Mouse (Mus musculus): ENCODE measurements around the gene Olfr699.
"Not testable (repeated sequence)": the region's sequence is repeated elsewhere in the genome, so short reads cannot be mapped to it uniquely, and the experiment has no call there.

Gene Olfr699

DNA sequence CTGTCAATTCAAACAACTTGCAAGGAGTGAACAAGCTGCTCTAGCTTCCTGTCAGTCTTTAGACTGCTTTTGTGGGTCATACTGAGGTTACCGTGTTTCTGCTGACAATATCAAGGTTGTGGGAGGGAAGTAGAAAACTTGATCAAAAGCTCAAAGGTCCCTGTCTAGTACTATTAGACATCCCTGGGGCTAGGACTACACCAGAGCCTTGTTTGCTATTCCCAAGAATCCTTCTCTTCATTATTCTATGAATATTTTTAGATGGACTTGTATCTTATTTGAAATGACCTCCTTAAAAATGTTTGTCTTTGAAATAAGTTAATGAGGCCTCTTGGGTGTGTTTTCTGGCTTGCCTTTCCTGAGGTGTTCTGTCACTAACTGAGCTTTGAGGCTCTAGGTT is at the start of gene Olfr699:
Gene Olfr699 (minus strand): TSS at position 101 of the 400 bp plus-strand sequence.
- in situ Hi-C loops (cut with MboI) = no loop called here

DNA sequence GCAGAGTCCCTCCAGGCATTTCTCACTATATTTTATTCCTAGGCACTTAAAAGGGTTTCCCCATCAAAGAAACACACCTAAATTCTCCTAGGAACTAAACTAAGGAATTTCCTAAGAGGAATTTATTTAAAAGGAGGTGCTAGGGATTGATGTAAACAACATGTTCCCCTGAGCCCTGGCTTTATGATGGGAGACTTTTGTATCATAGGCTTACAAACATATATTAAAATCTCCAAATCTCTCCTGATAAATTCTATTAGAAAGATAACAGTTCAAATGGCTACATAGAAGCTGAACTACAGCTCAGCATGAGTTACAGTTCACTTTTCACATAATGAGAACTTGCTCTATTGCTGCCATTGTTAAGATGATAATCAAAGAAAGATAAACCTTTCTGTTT is 40.8 kb upstream of the Olfr699 start, which contains the start of gene Olfr702:
Gene Olfr702 (minus strand): TSS at position 101 of the 400 bp plus-strand sequence.
- in situ Hi-C loops (cut with MboI) = no loop called here

DNA sequence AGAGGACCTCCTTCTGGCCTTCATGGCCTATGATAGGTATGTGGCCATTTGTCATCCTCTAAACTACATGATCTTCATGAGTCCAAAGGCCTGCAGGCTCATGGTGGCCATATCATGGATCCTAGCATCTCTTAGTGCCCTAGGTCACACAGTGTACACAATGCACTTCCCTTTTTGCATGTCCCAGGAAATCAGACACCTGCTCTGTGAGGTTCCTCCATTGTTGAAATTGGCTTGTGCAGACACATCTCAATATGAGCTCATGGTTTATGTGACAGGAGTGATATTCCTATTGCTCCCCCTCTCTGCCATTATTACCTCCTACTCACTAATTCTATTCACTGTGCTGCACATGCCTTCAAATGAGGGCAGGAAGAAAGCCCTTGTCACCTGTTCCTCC is 25.4 kb upstream of the Olfr699 start:
- in situ Hi-C loops (cut with MboI) = no loop called here

DNA sequence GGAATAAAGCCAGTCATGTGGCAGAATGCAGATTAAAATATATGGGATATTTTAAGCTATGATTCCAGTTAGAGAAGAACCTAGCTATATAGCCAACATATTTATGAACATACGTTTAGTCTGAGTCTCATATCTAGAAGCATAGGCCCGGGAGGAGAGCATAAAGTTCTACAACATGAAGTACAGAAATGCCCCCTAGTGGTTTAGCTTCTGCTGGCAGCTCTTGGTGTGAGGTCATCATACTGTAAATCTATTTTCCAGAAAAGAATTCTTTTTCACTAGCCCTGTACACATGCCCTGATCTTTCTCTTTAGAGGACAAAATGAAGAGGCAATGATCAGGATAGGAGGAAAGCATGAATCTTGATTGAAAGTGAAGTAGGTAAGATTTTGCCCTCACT is 22.8 kb upstream of the Olfr699 start:
- in situ Hi-C loops (cut with MboI) = no loop called here

DNA sequence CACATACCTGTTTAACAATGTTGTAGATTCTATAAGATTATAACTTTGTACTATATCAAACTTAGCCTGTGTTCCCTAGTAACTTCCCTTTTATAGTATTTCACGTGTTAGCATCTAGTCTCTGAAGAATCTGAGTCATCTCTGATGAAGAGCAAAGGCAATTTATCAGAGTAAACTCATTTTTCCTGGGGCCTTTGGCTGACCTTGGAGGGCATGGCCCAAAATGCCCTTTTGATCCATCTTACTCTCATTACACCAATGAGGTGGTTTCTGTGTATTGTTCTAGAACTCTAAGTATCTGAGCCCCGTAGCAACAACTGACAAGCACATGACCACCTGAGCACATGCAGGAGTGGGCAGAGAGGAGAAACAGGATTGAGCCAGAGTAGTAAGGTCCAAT is 20.8 kb upstream of the Olfr699 start, which contains the start of gene Olfr701:
Gene Olfr701 (plus strand): TSS at position 301 of the 400 bp plus-strand sequence.
- in situ Hi-C loops (cut with MboI) = no loop called here

DNA sequence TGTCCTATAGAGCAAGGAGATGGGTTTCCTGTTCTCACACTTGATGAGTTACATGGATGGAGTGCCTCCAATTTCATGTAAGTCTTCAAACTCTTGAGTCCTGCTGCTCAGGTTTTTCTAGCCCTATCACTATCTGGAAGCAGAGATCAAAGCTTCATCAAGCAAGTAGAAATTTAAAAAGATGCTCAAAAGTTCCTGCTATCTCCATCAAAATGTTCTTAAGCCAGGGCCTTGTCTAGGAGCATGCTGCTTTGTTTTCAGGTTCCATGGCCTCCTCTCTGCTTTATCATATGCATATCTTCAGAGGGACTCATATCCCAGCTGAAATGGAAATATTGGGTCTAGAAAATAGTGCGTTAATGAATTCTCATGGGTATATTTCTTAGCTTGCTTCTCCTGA is 15.7 kb upstream of the Olfr699 start, which contains the start of gene Olfr700:
Gene Olfr700 (minus strand): TSS at position 101 of the 400 bp plus-strand sequence.
- in situ Hi-C loops (cut with MboI) = no loop called here

DNA sequence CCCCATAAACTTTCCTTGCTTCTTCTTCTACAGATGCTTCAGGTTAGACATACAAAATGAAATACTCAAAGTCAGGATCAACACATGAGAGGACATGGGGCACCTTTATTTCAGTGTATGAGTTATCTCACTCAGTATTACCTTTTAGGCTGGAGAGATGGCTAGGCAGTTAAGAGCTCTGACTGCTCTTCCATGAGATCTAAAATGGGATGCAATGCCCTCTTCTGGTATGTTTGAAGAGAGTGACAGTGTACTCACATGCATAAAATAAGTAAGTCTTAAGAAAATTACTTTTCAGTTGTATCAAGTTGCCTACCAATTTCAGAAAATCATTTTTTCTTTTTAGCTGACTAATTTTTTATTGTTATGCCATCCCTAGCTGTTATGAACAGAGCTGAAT is 4.7 kb downstream of the Olfr699 start:
- in situ Hi-C loops (cut with MboI) = no loop called here

DNA sequence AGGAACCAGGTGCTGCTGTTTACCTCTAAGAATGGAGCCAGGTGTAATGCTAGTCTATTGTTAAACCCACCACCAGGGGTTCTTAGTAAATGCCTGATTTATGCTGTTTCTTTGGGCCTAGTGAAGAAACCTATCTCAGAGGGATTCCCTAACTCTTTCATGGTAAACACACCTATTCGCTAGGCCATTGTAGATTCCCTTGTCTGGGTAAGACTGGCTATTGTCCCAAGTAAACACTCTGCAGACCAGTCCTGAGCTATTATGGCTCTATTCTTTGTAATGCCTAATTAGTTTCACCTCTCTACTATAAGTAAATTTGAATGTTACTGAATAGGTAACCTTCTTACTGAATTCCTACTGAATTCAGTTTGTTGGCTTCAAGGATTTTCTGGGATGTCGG is 32.0 kb downstream of the Olfr699 start:
- in situ Hi-C loops (cut with MboI) = not testable (repeated sequence)

DNA sequence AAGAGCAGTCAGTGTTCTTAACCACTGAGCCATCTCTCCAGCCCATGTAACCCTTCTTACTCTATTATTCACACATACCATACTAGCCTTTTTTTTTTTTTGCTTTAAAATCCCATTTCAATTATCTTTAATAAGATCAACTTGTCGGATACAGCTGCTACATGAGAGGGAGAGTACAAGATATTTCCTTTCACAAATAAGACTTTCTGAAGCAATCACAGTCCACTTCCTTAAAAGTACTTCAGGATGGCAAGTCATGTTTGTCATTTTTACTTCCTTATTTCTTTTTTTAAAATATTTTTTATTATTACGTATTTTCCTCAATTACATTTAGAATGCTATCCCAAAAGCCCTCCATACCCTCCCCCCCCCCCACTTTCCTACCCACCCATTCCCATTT is 34.2 kb downstream of the Olfr699 start:
- in situ Hi-C loops (cut with MboI) = no loop called here

DNA sequence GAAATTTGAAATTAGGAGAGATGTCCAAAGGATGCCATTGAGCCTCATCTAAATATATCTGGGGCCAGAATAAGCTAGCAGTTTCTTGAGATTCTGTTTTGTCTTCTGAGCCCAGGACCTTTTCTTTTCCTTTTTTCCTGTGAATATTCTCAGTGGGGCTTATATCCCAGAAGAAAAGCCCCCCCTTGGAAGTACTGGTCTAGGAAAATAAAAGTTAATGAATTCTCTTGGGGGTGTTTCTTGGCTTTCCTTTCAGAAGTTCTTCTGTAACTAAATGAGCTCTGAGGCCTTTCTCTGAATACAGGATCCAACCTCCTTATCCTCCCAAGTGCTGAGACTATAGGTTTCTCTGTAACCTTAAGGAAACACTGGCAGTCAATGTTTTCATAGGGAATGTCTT is 37.7 kb downstream of the Olfr699 start, which contains the start of gene Olfr698:
Gene Olfr698 (minus strand): TSS at position 101 of the 400 bp plus-strand sequence.
- in situ Hi-C loops (cut with MboI) = no loop called here

DNA sequence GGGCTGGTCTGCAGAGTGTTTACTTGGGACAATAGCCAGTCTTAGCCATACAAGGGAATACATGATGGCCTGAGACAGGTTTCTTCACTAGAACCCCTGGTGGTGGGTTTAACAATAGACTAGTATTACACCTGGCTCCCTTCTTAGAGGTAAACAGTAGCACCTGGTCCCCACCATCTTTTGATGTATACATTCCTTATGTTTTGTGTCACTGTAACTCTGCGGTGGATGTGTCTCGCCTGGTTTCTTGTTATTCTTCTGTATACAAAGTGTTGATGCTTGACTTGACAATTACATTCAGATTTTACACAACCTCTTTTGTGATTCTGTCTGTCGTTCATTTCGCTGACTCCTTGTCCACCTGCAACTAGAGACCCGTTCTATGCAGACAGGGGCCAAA is 47.2 kb downstream of the Olfr699 start:
- in situ Hi-C loops (cut with MboI) = no loop called here

DNA sequence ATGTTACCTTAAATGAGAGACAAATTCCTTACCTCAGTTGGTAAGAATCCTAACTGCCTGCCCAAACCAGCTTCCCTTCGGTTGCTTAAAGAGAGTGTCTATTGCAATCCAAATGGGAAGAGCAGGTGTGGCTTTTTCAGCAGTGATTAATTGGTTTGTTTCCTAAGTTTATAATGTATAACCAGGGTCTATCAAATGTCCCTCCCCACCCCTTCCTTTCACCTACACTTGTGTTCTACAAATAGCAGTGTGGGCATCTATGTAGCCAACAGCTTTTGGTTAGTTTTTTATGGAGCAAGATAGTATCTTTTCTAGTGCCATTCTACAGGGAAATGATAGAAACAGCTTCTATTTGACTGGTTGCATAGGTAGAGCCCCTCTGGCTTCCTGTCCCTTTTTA is 50.7 kb downstream of the Olfr699 start, which contains the start of gene Olfr697:
Gene Olfr697 (minus strand): TSS at position 101 of the 400 bp plus-strand sequence.
- in situ Hi-C loops (cut with MboI) = no loop called here

Data from mature B cell (primary cell).